Mouse (Mus musculus): ENCODE results near the gene Tdpoz3. TPM values are rescaled to one million over a fixed set of nuclear protein-coding genes. Genes with fewer than 3 reads are reported as not detected.
"Not testable (repeated sequence)": the region's sequence is repeated elsewhere in the genome, so short reads cannot be mapped to it uniquely, and the experiment has no call there.

Gene Tdpoz3
- not detected for total RNA-seq (2021)

DNA sequence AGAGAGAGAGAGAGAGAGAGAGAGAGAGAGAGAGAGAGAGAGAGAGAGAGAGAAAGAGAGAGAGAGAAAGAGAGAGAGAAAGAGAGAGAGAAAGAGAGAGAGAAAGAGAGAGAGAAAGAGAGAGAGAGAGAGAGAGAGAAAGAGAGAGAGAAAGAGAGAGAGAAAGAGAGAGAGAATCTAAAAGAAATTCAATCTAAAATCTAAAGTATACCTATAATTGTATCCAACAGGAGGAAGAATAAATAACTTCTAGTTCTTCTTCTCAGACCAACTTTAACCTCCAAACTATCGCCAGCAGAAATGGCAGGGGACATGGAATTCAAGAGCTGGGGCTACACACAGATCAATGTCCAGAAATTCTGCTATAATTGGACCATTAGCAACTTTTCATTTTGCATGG is at the start of gene Tdpoz3:
TSS of gene Tdpoz3 (plus strand) at position 301 of the 400 bp plus-strand sequence.
- DNase-seq; intact Hi-C loops (cut with DNase I): not testable (repeated sequence)

GRCm38 (mm10) chr3:93796098-93796497 is 29.7 kb upstream of the Tdpoz3 start, which contains the start of gene Tdpoz4:
Gene Tdpoz4, plus strand, starts transcription at chr3:93796398.
- intact Hi-C loops (cut with DNase I); DNase-seq: not testable (repeated sequence)

DNA sequence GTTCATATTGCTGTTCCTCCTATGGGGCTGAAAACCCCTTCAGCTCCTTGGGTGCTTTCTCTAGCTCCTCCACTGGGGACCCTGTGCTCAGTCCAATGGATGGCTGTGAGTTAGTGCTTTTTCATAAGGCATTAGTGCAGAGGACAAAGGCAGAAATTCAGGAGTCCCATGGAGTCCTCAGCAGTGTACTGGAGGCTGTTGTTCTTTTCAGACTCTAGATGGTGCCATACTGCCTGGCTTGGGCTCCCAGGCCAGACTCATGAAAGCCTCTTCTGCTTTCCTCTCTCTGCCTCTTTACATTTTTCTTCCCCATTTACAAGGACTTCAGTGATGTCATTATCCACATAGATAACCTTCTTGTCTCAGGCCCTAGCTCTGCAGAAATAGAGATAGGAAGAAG is 12.5 kb upstream of the Tdpoz3 start:
- intact Hi-C loops (cut with DNase I); DNase-seq: not testable (repeated sequence)

DNA sequence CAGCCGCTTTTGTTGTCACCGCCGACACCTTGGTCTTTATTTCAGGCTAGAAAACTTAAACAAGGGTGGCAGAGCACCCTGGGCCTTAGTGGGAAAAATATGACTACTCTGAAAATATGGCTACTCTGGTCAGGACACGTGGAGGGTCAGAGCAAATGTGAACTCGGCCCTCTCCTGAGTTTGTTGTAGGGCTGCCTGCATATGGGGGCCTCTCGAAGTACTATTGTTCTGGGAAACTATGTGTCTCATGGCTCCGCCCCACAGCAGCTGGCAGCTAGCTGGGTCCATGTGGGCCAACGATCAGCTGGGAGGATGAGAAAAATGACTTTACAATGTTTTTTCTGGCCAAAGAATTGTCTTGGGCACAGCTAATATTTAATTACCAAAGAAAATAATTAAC is 33.1 kb downstream of the Tdpoz3 start:
- intact Hi-C loops (cut with DNase I) = not testable (repeated sequence)

GRCm38 (mm10) chr3:93870635-93871034 is 44.8 kb downstream of the Tdpoz3 start:
- DNase-seq; intact Hi-C loops (cut with DNase I): not testable (repeated sequence)

More for the DNA sequence above, 33.1 kb downstream of the Tdpoz3 start:
- not testable (repeated sequence) for DNase-seq

Other genes starting within 250 kb of the Tdpoz3 start
- not detected for gene Tdpoz2, start 173.3 kb upstream of the Tdpoz3 start, total RNA-seq (2021)
- gene Tdpoz1, start 149.7 kb upstream of the Tdpoz3 start, total RNA-seq (2021) = not detected
- gene Gm37596, start 132.9 kb upstream of the Tdpoz3 start, total RNA-seq (2021) = not detected
- gene Gm5773, start 53.0 kb upstream of the Tdpoz3 start, total RNA-seq (2021) = not detected
- gene Tdpoz4, start 29.6 kb upstream of the Tdpoz3 start, total RNA-seq (2021) = not detected
- not detected for gene Gm9117, start 117.5 kb downstream of the Tdpoz3 start, total RNA-seq (2021)
- not detected for gene Tdpoz5, start 135.3 kb downstream of the Tdpoz3 start, total RNA-seq (2021)
- not detected for gene Gm9125, start 228.9 kb downstream of the Tdpoz3 start, total RNA-seq (2021)
- gene Gm10697, start 246.6 kb downstream of the Tdpoz3 start, total RNA-seq (2021) = not detected

All from heart, postnatal 10 days (tissue).